Mouse (Mus musculus) thymus, adult 2 months (tissue): ENCODE measurements around the gene Gm21775. TPM values are rescaled to one million over a fixed set of nuclear protein-coding genes. Genes with fewer than 3 reads are reported as not detected.
"Not testable (repeated sequence)": the region's sequence is repeated elsewhere in the genome, so short reads cannot be mapped to it uniquely, and the experiment has no call there.

Source experiments
- DNase-seq: peaks from one replicate; pipeline ENCODE4 v3.0.0; 2021
- H3K27ac ChIP-seq: fragments of 200-500 bp; 2 replicates; pipeline ENCODE4 v1.5.1; 2012; ENCODE audit warnings: low read length, control low read depth; ENCODE audit not compliant: control insufficient read depth, insufficient read depth
- H3K27me3 ChIP-seq: fragments of 200-500 bp; 2 replicates; pipeline ENCODE4 v1.6.1; 2012; ENCODE audit warnings: mild to moderate bottlenecking, low read length, moderate library complexity, mixed read lengths; ENCODE audit not compliant: control insufficient read depth, insufficient read depth
- H3K36me3 ChIP-seq: fragments of 200-500 bp; 2 replicates; pipeline ENCODE4 v1.6.1; 2012; ENCODE audit warnings: mild to moderate bottlenecking, low read length, moderate library complexity; ENCODE audit not compliant: control insufficient read depth, insufficient read depth
- H3K4me1 ChIP-seq: fragments of 200-500 bp; replicated peaks from 2 replicates; pipeline ENCODE4 v1.6.1; 2012; ENCODE audit warnings: low read length; ENCODE audit not compliant: control insufficient read depth, insufficient read depth
- H3K4me3 ChIP-seq: fragments of 200-500 bp; 2 replicates; pipeline ENCODE4 v1.5.1; 2012; ENCODE audit warnings: mild to moderate bottlenecking, low read length, control low read depth, moderate library complexity; ENCODE audit not compliant: control insufficient read depth, insufficient read depth
- WGBS: fragments of 180-500 bp; shearing (Covaris S2); methylation state at CpG from one replicate; pipeline ENCODE4 v1.1.7; 2018; 5-methylcytosine and 5-hydroxymethylcytosine counted together
- polyA plus RNA-seq: library from polyadenylated mRNA; depleted of rRNA; stranded (reverse); fragments of >200 nt; gene quantifications from 2 replicates; pipeline ENCODE4 v1.2.3, GENCODE M21; 2012; rRNA removed

Gm21775 gene
- not detected in 2 replicates for polyA plus RNA-seq

DNA sequence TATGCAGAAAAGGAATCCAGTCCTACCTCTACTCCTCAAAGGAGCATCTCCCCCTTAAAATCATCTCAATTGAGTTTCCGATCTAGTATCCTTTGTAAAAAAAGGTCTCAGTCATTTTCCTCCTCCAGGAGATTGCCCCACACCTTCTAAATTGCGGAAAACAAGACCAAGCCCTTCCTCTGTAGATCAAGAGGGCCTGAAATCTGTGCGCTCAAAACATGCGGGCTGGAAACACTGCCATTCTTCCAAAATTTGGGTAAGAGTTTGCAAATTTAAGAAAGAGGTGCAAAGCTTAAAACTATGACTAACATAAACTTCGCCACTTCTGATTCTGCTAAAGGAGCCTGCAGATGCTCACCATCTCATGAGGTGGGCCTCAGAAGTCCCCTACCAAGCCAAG is at the start of gene Gm21775:
Gm21775 (plus strand) TSS at position 301 of the 400 bp plus-strand sequence.
- H3K4me3 ChIP-seq, H3K27me3 ChIP-seq, H3K4me1 ChIP-seq, H3K27ac ChIP-seq, H3K36me3 ChIP-seq, DNase-seq: not testable (repeated sequence)
- WGBS = 71% methylated on average over 5 of the region's 5 CpGs

DNA sequence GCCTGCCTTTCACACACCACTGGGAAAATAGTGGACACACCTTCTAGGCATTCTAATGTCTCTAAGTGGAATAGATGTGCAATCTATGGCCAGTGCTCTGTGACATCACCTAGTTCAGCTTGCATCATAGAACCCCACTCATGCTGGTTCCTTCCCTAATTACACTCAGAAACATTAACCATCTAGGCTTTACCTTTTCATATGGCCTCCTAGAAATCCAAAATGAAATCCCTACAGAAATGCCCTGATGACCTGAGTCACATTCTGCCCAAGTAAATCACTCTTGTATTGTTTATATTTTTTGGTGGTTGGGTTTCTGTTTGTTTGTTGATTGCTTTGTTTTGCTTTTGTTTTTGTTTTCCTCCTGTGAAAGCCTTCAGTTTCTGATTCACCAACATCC is 17.3 kb upstream of the Gm21775 start, which contains the start of gene Gm20737:
Gm20737 (minus strand) TSS at position 101 of the 400 bp plus-strand sequence.
- H3K27ac ChIP-seq, DNase-seq, H3K36me3 ChIP-seq, H3K27me3 ChIP-seq, H3K4me1 ChIP-seq, H3K4me3 ChIP-seq: not testable (repeated sequence)

Other genes with a start within 250 kb of the Gm21775 start
- not detected in 2 replicates for gene Gm20834, start 228.9 kb upstream of the Gm21775 start, polyA plus RNA-seq
- not detected in 2 replicates for gene Gm28510, start 140.7 kb upstream of the Gm21775 start, polyA plus RNA-seq
- gene Gm20737, start 17.4 kb upstream of the Gm21775 start, polyA plus RNA-seq = not detected in 2 replicates
- gene Gm21900, start 62.9 kb downstream of the Gm21775 start, polyA plus RNA-seq = not detected in 2 replicates
- not detected in 2 replicates for gene Gm20777, start 199.0 kb downstream of the Gm21775 start, polyA plus RNA-seq